Mouse (Mus musculus): ENCODE measurements around the gene Zar1l. TPM values are rescaled to one million over a fixed set of nuclear protein-coding genes. Genes with fewer than 3 reads are reported as not detected.

Zar1l gene
- total and polyA plus RNA-seq, 3 experiments, result not detected

DNA sequence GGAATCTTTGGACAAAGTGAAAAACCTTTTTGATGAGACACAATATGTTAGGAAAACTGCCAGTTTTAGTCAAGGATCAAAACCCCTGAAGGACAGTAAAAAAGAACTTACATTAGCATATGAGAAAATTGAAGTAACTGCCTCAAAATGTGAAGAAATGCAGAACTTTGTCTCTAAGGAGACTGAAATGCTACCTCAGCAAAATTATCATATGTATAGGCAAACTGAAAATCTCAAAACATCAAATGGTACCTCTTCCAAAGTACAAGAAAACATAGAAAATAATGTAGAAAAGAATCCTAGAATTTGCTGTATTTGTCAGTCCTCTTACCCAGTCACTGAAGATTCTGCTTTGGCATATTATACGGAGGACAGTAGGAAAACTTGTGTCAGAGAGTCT lies 23.3 kb upstream of the Zar1l start:
- no peak for TF ChIP-seq RCOR1 (conservative IDR thresholded peaks at IDR 0.05; ENCODE audit: low read depth, low read length)
- peak; percentile 87 for TF ChIP-seq MAFK (IDR thresholded peaks at IDR 0.05; ENCODE audit: insufficient replicate concordance, low read length)
- Histone ChIP-seq H3K4me3 (replicated peaks in 1 of 3; ENCODE audit: low read depth in 2 of 3, low read length in 2 of 3, poor library complexity in 1 of 3) (no peak overlapping the region), H3K79me2 (replicated peaks; ENCODE audit: control insufficient read depth, extremely low read depth, insufficient read depth, poor library complexity, severe bottlenecking) (no peaks in the 10 kb centered on the region), H3K4me2 (ENCODE audit: insufficient read depth, low read depth, poor library complexity, severe bottlenecking) (no peak overlapping the region), H3K27ac (ENCODE audit: insufficient read depth, low read depth) (no peak overlapping the region), H3K9me3 (replicated peaks; ENCODE audit: low read length) (peaks cover 18% of the 10 kb centered on the region), H3K4me1 (ENCODE audit: control insufficient read depth in 1 of 2, insufficient read depth in 2 of 2) (no peaks in the 10 kb centered on the region), H3K36me3 (replicated peaks in 1 of 2; ENCODE audit: control insufficient read depth in 1 of 2, insufficient read depth in 1 of 2, low read length in 1 of 2) (peaks cover 12 to 34% of the 10 kb centered on the region in 2 experiments), H3K9ac (ENCODE audit: insufficient read depth, low read depth) (no peak overlapping the region), H3K27me3 (replicated peaks) (no peaks in the 10 kb centered on the region)
- dilution Hi-C loops (cut with MboI; ENCODE audit: extremely low pct_ligation_motif_present, extremely low pct_unique_long_range_greater_than_20kb, low sequenced_read_pairs), result no loop called here
- in situ Hi-C loops (cut with MboI; ENCODE audit: low pct_ligation_motif_present, low pct_unique_long_range_greater_than_20kb, low sequenced_read_pairs), result no loop called here
- DNase-seq (ENCODE audit: extremely low read depth), result no peak

DNA sequence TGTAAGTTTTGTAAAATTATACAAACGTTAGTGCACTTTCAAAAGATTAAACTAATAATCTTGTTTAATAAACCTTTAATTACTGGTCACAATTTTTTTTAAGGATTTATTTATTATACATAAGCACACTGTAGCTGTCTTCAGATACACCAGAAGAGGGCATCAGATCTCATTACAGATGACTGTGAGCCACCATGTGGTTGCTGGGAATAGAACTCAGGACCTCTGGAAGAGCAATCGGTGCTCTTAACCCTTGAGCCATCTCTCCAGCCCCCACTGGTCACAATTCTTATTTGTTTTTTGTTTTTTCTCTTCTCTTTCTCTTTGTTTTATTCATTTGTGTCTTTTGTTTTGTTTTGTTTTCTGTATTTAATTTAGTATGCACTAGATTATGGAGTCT lies 7.3 kb upstream of the Zar1l start:
- H3K27ac ChIP-seq (ENCODE audit: insufficient read depth, low read depth), result no peak overlapping the region
- H3K4me2 ChIP-seq (ENCODE audit: insufficient read depth, low read depth, poor library complexity, severe bottlenecking), result no peak overlapping the region
- DNase-seq (ENCODE audit: extremely low read depth), result no peak
- no peak overlapping the region for H3K4me3 ChIP-seq (replicated peaks in 1 of 3; ENCODE audit: low read depth in 2 of 3, low read length in 2 of 3, poor library complexity in 1 of 3)
- H3K27me3 ChIP-seq (replicated peaks), result no peaks in the 10 kb centered on the region
- no peaks in the 10 kb centered on the region; the same call in 1 of the 2 replicates for H3K79me2 ChIP-seq (replicated peaks; ENCODE audit: control insufficient read depth, extremely low read depth, insufficient read depth, poor library complexity, severe bottlenecking)
- H3K9ac ChIP-seq (ENCODE audit: insufficient read depth, low read depth), result no peak overlapping the region
- peaks cover 7 to 23% of the 10 kb centered on the region in 2 experiments for H3K36me3 ChIP-seq (replicated peaks in 1 of 2; ENCODE audit: control insufficient read depth in 1 of 2, insufficient read depth in 1 of 2, low read length in 1 of 2)
- no peaks in the 10 kb centered on the region for H3K9me3 ChIP-seq (replicated peaks; ENCODE audit: low read length)
- TF ChIP-seq MXI1 (IDR thresholded peaks at IDR 0.05; ENCODE audit: low read depth, low read length) (no peak), CTCF (conservative IDR thresholded peaks at IDR 0.05 in 1 of 2, IDR thresholded peaks at IDR 0.05 in 1 of 2; ENCODE audit: low read depth in 2 of 2, low read length in 2 of 2) (peak in 1 of 2 experiments; percentile 35; a peak in 1 of 4 replicates)
- peaks cover 5 to 18% of the 10 kb centered on the region in 2 experiments; a peak in 3 of 4 replicates for H3K4me1 ChIP-seq (ENCODE audit: control insufficient read depth in 1 of 2, insufficient read depth in 2 of 2)
- dilution Hi-C loops (cut with MboI; ENCODE audit: extremely low pct_ligation_motif_present, extremely low pct_unique_long_range_greater_than_20kb, low sequenced_read_pairs) (no loop called here), in situ Hi-C loops (cut with MboI; ENCODE audit: low pct_ligation_motif_present, low pct_unique_long_range_greater_than_20kb, low sequenced_read_pairs) (no loop called here)

- H3K27ac ChIP-seq (ENCODE audit: insufficient read depth, low read depth), result 0 out of 2 replicates have a peak overlapping the region, but pooled peaks have one; percentile 14
- in situ Hi-C loops (cut with MboI; ENCODE audit: low pct_ligation_motif_present, low pct_unique_long_range_greater_than_20kb, low sequenced_read_pairs), result no loop called here
Measured at GRCm38 (mm10) chr5:150522867-150523234, 4.9 kb upstream of the Zar1l start.

More at GRCm38 (mm10) chr5:150522867-150523234, 4.9 kb upstream of the Zar1l start:
- Histone ChIP-seq H3K4me2 (ENCODE audit: insufficient read depth, low read depth, poor library complexity, severe bottlenecking) (peak overlapping the region; percentile 93), H3K9ac (ENCODE audit: insufficient read depth, low read depth) (peak overlapping the region; percentile 78), H3K36me3 (replicated peaks in 1 of 2; ENCODE audit: control insufficient read depth in 1 of 2, insufficient read depth in 1 of 2, low read length in 1 of 2) (peaks cover 6 to 14% of the 10 kb centered on the region in 2 experiments), H3K9me3 (replicated peaks; ENCODE audit: low read length) (no peaks in the 10 kb centered on the region), H3K4me3 (replicated peaks in 1 of 3; ENCODE audit: low read depth in 2 of 3, low read length in 2 of 3, poor library complexity in 1 of 3) (peak overlapping the region; percentile 83 to 91 (median 88)), H3K4me1 (ENCODE audit: control insufficient read depth in 1 of 2, insufficient read depth in 2 of 2) (peaks cover 5 to 18% of the 10 kb centered on the region in 2 experiments; a peak in 3 of 4 replicates), H3K79me2 (replicated peaks; ENCODE audit: control insufficient read depth, extremely low read depth, insufficient read depth, poor library complexity, severe bottlenecking) (no peaks in the 10 kb centered on the region; the same call in 1 of the 2 replicates), H3K27me3 (replicated peaks) (no peaks in the 10 kb centered on the region)
- dilution Hi-C loops (cut with MboI; ENCODE audit: extremely low pct_ligation_motif_present, extremely low pct_unique_long_range_greater_than_20kb, low sequenced_read_pairs), result no loop called here
- peak; percentile 23 for DNase-seq (ENCODE audit: extremely low read depth)
- no peak for TF ChIP-seq GABPA (IDR thresholded peaks at IDR 0.05; ENCODE audit: insufficient replicate concordance, low read depth, low read length)
- no peak for TF ChIP-seq JUND (conservative IDR thresholded peaks at IDR 0.05; ENCODE audit: low read depth, low read length)
- no peak for TF ChIP-seq NRF1 (IDR thresholded peaks at IDR 0.05; ENCODE audit: low read depth, low read length)
- no peak for TF ChIP-seq MYC (IDR thresholded peaks at IDR 0.05; ENCODE audit: low read depth, low read length)
- no peak for TF ChIP-seq MAFK (IDR thresholded peaks at IDR 0.05; ENCODE audit: insufficient replicate concordance, low read length)
- no peak for TF ChIP-seq TCF12 (IDR thresholded peaks at IDR 0.05; ENCODE audit: low read depth, low read length)
- no peak for TF ChIP-seq ELF1 (IDR thresholded peaks at IDR 0.05; ENCODE audit: low read depth, low read length)
- TF ChIP-seq ZKSCAN1 (IDR thresholded peaks at IDR 0.05; ENCODE audit: borderline replicate concordance, low read depth, low read length), result no peak
- no peak for TF ChIP-seq CTCF (conservative IDR thresholded peaks at IDR 0.05 in 1 of 2, IDR thresholded peaks at IDR 0.05 in 1 of 2; ENCODE audit: low read depth in 2 of 2, low read length in 2 of 2)
- TF ChIP-seq MEF2A (IDR thresholded peaks at IDR 0.05; ENCODE audit: borderline replicate concordance, low read depth, low read length), result no peak
- TF ChIP-seq USF1 (IDR thresholded peaks at IDR 0.05; ENCODE audit: low read depth, low read length), result no peak
- no peak for TF ChIP-seq UBTF (IDR thresholded peaks at IDR 0.05; ENCODE audit: low read depth, low read length)
- no peak for TF ChIP-seq ETS1 (conservative IDR thresholded peaks at IDR 0.05; ENCODE audit: low read depth, low read length)
- no peak for TF ChIP-seq CHD1 (IDR thresholded peaks at IDR 0.05; ENCODE audit: low read depth, low read length)
- no peak for TF ChIP-seq ZMIZ1 (IDR thresholded peaks at IDR 0.05; ENCODE audit: low read depth, low read length)
- TF ChIP-seq POLR2A (IDR thresholded peaks at IDR 0.05; ENCODE audit: low read depth, low read length), result no peak
- TF ChIP-seq JUN (IDR thresholded peaks at IDR 0.05; ENCODE audit: insufficient read depth, low read depth, low read length), result no peak

Data from CH12.LX (cell line).